Mouse (Mus musculus) CH12.LX (cell line): ENCODE data around the gene Zswim3.

Source experiments
- EP300 ChIP-seq: IDR thresholded peaks from 2 replicates; pipeline ENCODE4 v1.6.1; 2011; ENCODE audit warnings: low read length, improper control_type of control experiment
- JUND ChIP-seq: conservative IDR thresholded peaks from 2 replicates; pipeline ENCODE4 v1.6.1; 2011; ENCODE audit warnings: low read depth, low read length, improper control_type of control experiment
- MEF2A ChIP-seq: IDR thresholded peaks from 2 replicates; pipeline ENCODE4 v1.6.1; 2014; ENCODE audit warnings: low read depth, mild to moderate bottlenecking, inconsistent platforms, low read length, improper control_type of control experiment, borderline replicate concordance

DNA sequence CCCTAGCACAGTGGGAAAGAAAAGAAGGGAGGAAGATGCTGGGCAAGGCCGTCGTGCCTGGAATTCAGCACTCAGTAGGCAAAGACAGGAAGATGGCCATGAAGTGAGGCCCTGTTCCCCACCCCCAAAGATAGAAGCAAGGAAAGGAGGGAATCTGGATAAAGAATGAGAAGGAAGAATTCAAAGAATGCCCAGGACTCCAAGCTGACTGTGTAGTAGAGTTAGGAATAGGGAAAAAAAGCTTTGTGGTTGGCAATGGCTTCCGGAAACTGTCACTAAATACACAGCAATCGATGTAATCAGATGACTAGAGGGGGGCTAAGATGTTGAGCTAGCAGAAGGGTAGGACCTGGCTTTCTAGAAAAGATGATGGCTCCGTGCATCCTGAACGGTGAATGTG is 12.3 kb downstream of the Zswim3 start:
- TF ChIP-seq MEF2A (no peak), EP300 (no peak), JUND (no peak)
